Mouse (Mus musculus): ENCODE measurements at regions not wholly inside any gene's neighbourhood (a gene's known extent, or its start where the extent isn't known, plus 50 kb on each side); places are given as distances from the start of the nearest gene placed in this dataset.

GRCm38 (mm10) chr3:41462953-41463644 lies 92.4 kb upstream of the Jade1 start:
- Histone ChIP-seq H3K27ac (ENCODE audit: insufficient read depth, low read depth, low read length) (no peak overlapping the region), H3K4me1 (ENCODE audit: control insufficient read depth, insufficient read depth, low read length) (peaks cover 2% of the 10 kb centered on the region; the same call in 1 of the 2 replicates), H3K4me3 (ENCODE audit: insufficient read depth, low read depth, low read length) (no peak overlapping the region)
- TF ChIP-seq CTCF (IDR thresholded peaks at IDR 0.05; ENCODE audit: insufficient read depth, low read depth, low read length) (no peak), POLR2A (IDR thresholded peaks at IDR 0.05; ENCODE audit: insufficient read depth, low read depth, low read length) (no peak)
- WGBS, result 62% methylated on average over 11 of the region's 11 CpGs

GRCm38 (mm10) chr3:41460131-41460530 lies 95.4 kb upstream of the Jade1 start:
- TF ChIP-seq CTCF (IDR thresholded peaks at IDR 0.05; ENCODE audit: insufficient read depth, low read depth, low read length) (no peak), POLR2A (IDR thresholded peaks at IDR 0.05; ENCODE audit: insufficient read depth, low read depth, low read length) (no peak)
- 62% methylated on average over 4 of the region's 4 CpGs for WGBS
- peaks cover 2% of the 10 kb centered on the region; the same call in 1 of the 2 replicates for H3K4me1 ChIP-seq (ENCODE audit: control insufficient read depth, insufficient read depth, low read length)
- H3K27ac ChIP-seq (ENCODE audit: insufficient read depth, low read depth, low read length), result no peak overlapping the region
- H3K4me3 ChIP-seq (ENCODE audit: insufficient read depth, low read depth, low read length), result no peak overlapping the region

- no peaks in the 10 kb centered on the region for H3K4me1 ChIP-seq (ENCODE audit: control insufficient read depth, insufficient read depth, low read length)
- H3K27ac ChIP-seq (ENCODE audit: insufficient read depth, low read depth, low read length), result no peak overlapping the region
- WGBS, result 97% methylated on average over 6 of the region's 6 CpGs
- TF ChIP-seq CTCF (IDR thresholded peaks at IDR 0.05; ENCODE audit: insufficient read depth, low read depth, low read length), result no peak
- no peak for TF ChIP-seq POLR2A (IDR thresholded peaks at IDR 0.05; ENCODE audit: insufficient read depth, low read depth, low read length)
- no peak overlapping the region for H3K4me3 ChIP-seq (ENCODE audit: insufficient read depth, low read depth, low read length)
These were observed 97.4 kb upstream of the Jade1 start for GRCm38 (mm10) chr3:41458156-41458555.

GRCm38 (mm10) chr3:41453525-41453924 lies 102.0 kb upstream of the Jade1 start:
- Histone ChIP-seq H3K4me1 (ENCODE audit: control insufficient read depth, insufficient read depth, low read length) (no peaks in the 10 kb centered on the region), H3K27ac (ENCODE audit: insufficient read depth, low read depth, low read length) (no peak overlapping the region), H3K4me3 (ENCODE audit: insufficient read depth, low read depth, low read length) (no peak overlapping the region)
- WGBS, result 90% methylated on average over 3 of the region's 3 CpGs
- TF ChIP-seq CTCF (IDR thresholded peaks at IDR 0.05; ENCODE audit: insufficient read depth, low read depth, low read length) (no peak), POLR2A (IDR thresholded peaks at IDR 0.05; ENCODE audit: insufficient read depth, low read depth, low read length) (no peak)

GRCm38 (mm10) chr3:41452716-41453090 lies 102.8 kb upstream of the Jade1 start:
- no peak for TF ChIP-seq CTCF (IDR thresholded peaks at IDR 0.05; ENCODE audit: insufficient read depth, low read depth, low read length)
- TF ChIP-seq POLR2A (IDR thresholded peaks at IDR 0.05; ENCODE audit: insufficient read depth, low read depth, low read length), result no peak
- Histone ChIP-seq H3K4me3 (ENCODE audit: insufficient read depth, low read depth, low read length) (no peak overlapping the region), H3K4me1 (ENCODE audit: control insufficient read depth, insufficient read depth, low read length) (no peaks in the 10 kb centered on the region), H3K27ac (ENCODE audit: insufficient read depth, low read depth, low read length) (no peak overlapping the region)
- 75% methylated on average over 3 of the region's 3 CpGs for WGBS

- Histone ChIP-seq H3K4me1 (ENCODE audit: control insufficient read depth, insufficient read depth, low read length) (no peaks in the 10 kb centered on the region), H3K27ac (ENCODE audit: insufficient read depth, low read depth, low read length) (no peak overlapping the region), H3K4me3 (ENCODE audit: insufficient read depth, low read depth, low read length) (no peak overlapping the region)
- WGBS, result 80% methylated on average over 3 of the region's 3 CpGs
- TF ChIP-seq POLR2A (IDR thresholded peaks at IDR 0.05; ENCODE audit: insufficient read depth, low read depth, low read length), result no peak
- no peak for TF ChIP-seq CTCF (IDR thresholded peaks at IDR 0.05; ENCODE audit: insufficient read depth, low read depth, low read length)
These were observed 103.4 kb upstream of the Jade1 start for GRCm38 (mm10) chr3:41452020-41452715.

GRCm38 (mm10) chr3:41450696-41451095 lies 104.8 kb upstream of the Jade1 start:
- Histone ChIP-seq H3K27ac (ENCODE audit: insufficient read depth, low read depth, low read length) (no peak overlapping the region), H3K4me3 (ENCODE audit: insufficient read depth, low read depth, low read length) (no peak overlapping the region), H3K4me1 (ENCODE audit: control insufficient read depth, insufficient read depth, low read length) (no peaks in the 10 kb centered on the region)
- 86% methylated on average over 1 of the region's 1 CpGs for WGBS
- TF ChIP-seq POLR2A (IDR thresholded peaks at IDR 0.05; ENCODE audit: insufficient read depth, low read depth, low read length), result no peak
- no peak for TF ChIP-seq CTCF (IDR thresholded peaks at IDR 0.05; ENCODE audit: insufficient read depth, low read depth, low read length)

GRCm38 (mm10) chr3:41444243-41444753 lies 111.2 kb upstream of the Jade1 start:
- no peak overlapping the region for H3K27ac ChIP-seq (ENCODE audit: insufficient read depth, low read depth, low read length)
- 46% methylated on average over 9 of the region's 9 CpGs for WGBS
- TF ChIP-seq CTCF (IDR thresholded peaks at IDR 0.05; ENCODE audit: insufficient read depth, low read depth, low read length) (no peak), POLR2A (IDR thresholded peaks at IDR 0.05; ENCODE audit: insufficient read depth, low read depth, low read length) (no peak)

GRCm38 (mm10) chr3:41436238-41436637 lies 119.3 kb upstream of the Jade1 start:
- H3K27ac ChIP-seq (ENCODE audit: insufficient read depth, low read depth, low read length), result no peak overlapping the region

More at GRCm38 (mm10) chr3:41444243-41444753, 111.2 kb upstream of the Jade1 start:
- Histone ChIP-seq H3K4me3 (ENCODE audit: insufficient read depth, low read depth, low read length) (no peak overlapping the region), H3K4me1 (ENCODE audit: control insufficient read depth, insufficient read depth, low read length) (0 out of 2 replicates have a peak, but pooled peaks cover 2% of the 10 kb centered on the region)

More at GRCm38 (mm10) chr3:41436238-41436637, 119.3 kb upstream of the Jade1 start:
- TF ChIP-seq CTCF (IDR thresholded peaks at IDR 0.05; ENCODE audit: insufficient read depth, low read depth, low read length), result no peak
- no peak for TF ChIP-seq POLR2A (IDR thresholded peaks at IDR 0.05; ENCODE audit: insufficient read depth, low read depth, low read length)
- H3K4me1 ChIP-seq (ENCODE audit: control insufficient read depth, insufficient read depth, low read length), result no peaks in the 10 kb centered on the region
- H3K4me3 ChIP-seq (ENCODE audit: insufficient read depth, low read depth, low read length), result no peak overlapping the region
- WGBS, result 84% methylated on average over 8 of the region's 8 CpGs
